Mouse (Mus musculus): ENCODE measurements around the gene Arvcf. TPM values are rescaled to one million over a fixed set of nuclear protein-coding genes. Genes with fewer than 3 reads are reported as not detected.

The Arvcf gene
- polyA plus RNA-seq, 1 experiment from 2014 or later, result 23.5 TPM

DNA sequence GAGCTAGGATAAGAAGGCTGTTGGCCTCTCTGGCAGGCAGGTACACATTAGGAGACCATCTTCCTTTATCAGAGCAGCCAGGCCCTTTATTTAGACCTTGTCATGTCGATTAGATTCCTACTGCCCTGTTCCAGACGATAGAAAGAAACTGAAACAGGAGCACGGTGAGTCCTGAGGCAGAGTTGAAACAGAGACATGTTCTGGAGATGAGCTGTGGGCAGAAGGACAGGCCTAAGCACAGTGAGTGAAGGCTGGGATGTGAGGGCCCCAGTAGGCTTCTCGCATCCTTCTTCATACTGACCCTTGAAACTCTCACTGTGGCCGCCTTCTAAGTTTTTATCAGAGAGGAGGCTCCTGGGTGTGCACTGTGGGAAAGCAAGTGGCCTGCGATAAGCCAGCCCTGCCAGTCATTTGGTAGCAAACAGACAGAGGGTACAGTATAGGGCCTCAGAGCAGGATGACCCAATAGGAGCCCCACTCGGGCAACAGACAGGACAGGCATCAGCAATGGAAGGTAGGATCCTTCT, 80.6 kb downstream of the Arvcf start:
- Histone ChIP-seq H3K9me3 (ENCODE audit: control insufficient read depth, low read length) (no peaks in the 10 kb centered on the region), H3K36me3 (ENCODE audit: control insufficient read depth, insufficient read depth, low read length) (no peaks in the 10 kb centered on the region), H3K9ac (ENCODE audit: low read depth, low read length) (no peak overlapping the region), H3K27me3 (replicated peaks; ENCODE audit: control insufficient read depth, insufficient read depth, low read length) (no peaks in the 10 kb centered on the region), H3K4me3 (ENCODE audit: low read depth, low read length) (no peak overlapping the region), H3K27ac (replicated peaks; ENCODE audit: low read depth, low read length) (no peak overlapping the region), H3K4me1 (ENCODE audit: control insufficient read depth, insufficient read depth, low read length) (peaks cover 21% of the 10 kb centered on the region), H3K4me2 (ENCODE audit: low read depth, low read length) (no peak overlapping the region)
- DNase-seq (ENCODE audit: low spot score) (no peak), ATAC-seq (ENCODE audit: low read depth) (no peak)
- WGBS, result 84% methylated on average over 7 of the region's 7 CpGs

DNA sequence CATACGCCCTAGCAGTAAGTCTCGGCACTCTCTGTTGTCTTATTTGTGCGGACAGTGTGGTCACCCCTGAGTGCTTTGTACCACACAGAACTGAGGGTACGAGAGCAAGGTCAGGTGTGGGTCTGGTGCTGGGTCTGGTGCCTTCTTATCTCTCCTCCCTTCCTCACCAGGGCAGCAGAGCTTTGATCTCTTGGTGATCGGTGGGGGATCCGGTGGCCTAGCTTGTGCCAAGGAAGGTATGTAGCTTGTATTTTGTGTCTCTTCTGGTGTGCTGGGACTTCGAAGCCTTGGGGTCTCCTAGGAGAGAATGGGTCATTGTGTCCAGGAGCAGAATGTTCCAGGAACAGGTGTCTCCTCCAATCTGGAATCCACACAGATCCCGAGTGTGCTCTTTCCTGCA, 81.7 kb downstream of the Arvcf start:
- H3K27ac ChIP-seq (replicated peaks; ENCODE audit: low read depth, low read length), result no peak overlapping the region
- peaks cover 10% of the 10 kb centered on the region for H3K4me1 ChIP-seq (ENCODE audit: control insufficient read depth, insufficient read depth, low read length)
- WGBS, result 88% methylated on average over 8 of the region's 8 CpGs
- H3K4me2 ChIP-seq (ENCODE audit: low read depth, low read length), result no peak overlapping the region
- H3K27me3 ChIP-seq (replicated peaks; ENCODE audit: control insufficient read depth, insufficient read depth, low read length), result no peaks in the 10 kb centered on the region
- H3K4me3 ChIP-seq (ENCODE audit: low read depth, low read length), result no peak overlapping the region
- DNase-seq (ENCODE audit: low spot score), result no peak
- no peaks in the 10 kb centered on the region for H3K9me3 ChIP-seq (ENCODE audit: control insufficient read depth, low read length)
- no peak overlapping the region for H3K9ac ChIP-seq (ENCODE audit: low read depth, low read length)
- H3K36me3 ChIP-seq (ENCODE audit: control insufficient read depth, insufficient read depth, low read length), result no peaks in the 10 kb centered on the region
- no peak for ATAC-seq (ENCODE audit: low read depth)

DNA sequence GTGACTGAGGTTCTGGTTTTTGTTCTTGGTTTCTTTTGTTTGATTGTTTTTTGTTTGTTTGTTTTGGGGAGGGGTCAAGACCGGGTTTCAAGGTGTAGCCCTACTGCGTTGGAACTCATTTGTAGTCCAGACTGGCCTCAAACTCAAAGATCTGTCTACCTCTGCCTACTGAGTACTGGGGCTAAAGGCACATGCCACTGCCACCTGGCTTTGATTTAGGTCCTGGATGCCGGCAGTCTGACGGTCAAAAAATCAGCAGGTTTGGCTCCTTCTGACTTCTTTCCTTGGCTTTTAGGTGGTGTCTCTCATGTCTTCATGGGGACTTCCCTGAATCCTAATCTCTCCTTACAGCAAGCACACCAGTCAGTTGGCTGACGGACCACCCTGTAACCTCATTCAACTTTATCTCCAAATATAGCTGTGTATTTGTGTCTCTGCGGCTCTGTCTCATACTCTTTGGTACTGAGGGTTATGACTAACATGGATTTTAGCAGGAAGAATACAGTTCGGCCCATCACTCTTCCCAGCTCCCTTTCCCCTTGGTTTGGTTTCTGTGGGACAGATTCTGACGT, 82.7 kb downstream of the Arvcf start:
- H3K4me3 ChIP-seq (ENCODE audit: low read depth, low read length), result no peak overlapping the region
- H3K27me3 ChIP-seq (replicated peaks; ENCODE audit: control insufficient read depth, insufficient read depth, low read length), result no peaks in the 10 kb centered on the region
- DNase-seq (ENCODE audit: low spot score), result no peak
- 60% methylated on average over 8 of the region's 8 CpGs for WGBS
- H3K4me1 ChIP-seq (ENCODE audit: control insufficient read depth, insufficient read depth, low read length), result peaks cover 5% of the 10 kb centered on the region
- 0 out of 2 replicates have a peak, but pooled peaks cover 4% of the 10 kb centered on the region for H3K9me3 ChIP-seq (ENCODE audit: control insufficient read depth, low read length)
- H3K9ac ChIP-seq (ENCODE audit: low read depth, low read length), result no peak overlapping the region
- H3K4me2 ChIP-seq (ENCODE audit: low read depth, low read length), result no peak overlapping the region
- no peak overlapping the region for H3K27ac ChIP-seq (replicated peaks; ENCODE audit: low read depth, low read length)
- ATAC-seq (ENCODE audit: low read depth), result no peak
- H3K36me3 ChIP-seq (ENCODE audit: control insufficient read depth, insufficient read depth, low read length), result no peaks in the 10 kb centered on the region

DNA sequence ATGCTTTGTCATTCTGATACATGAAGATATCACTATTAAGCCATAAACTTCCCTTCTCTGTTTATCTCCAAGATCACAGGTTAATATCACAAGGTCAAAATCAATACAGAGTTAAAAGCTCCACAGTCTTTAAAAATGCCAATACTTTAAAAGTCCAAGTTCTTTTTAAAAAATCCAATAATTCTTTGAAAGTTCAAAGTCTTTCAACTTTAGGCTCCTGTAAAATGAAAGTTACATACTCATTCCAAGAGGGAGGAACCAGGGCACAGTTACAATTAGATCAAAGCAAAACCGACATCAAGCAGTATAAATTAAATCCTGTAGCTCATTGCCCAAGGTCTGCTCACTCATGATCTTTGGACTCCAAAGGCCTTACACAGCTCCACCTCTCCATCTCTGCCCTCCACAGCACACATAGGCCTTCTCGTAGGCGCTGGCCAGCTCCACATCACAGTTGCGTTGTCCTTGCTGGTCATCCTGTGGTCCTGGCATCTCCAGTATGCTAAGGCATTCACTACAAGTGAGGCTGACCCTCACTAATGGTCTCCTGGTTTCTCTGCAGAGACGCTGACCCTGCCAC, 85.4 kb downstream of the Arvcf start:
- Histone ChIP-seq H3K36me3 (ENCODE audit: control insufficient read depth, insufficient read depth, low read length) (no peaks in the 10 kb centered on the region), H3K4me1 (ENCODE audit: control insufficient read depth, insufficient read depth, low read length) (no peaks in the 10 kb centered on the region), H3K27ac (replicated peaks; ENCODE audit: low read depth, low read length) (no peak overlapping the region), H3K4me3 (ENCODE audit: low read depth, low read length) (no peak overlapping the region), H3K4me2 (ENCODE audit: low read depth, low read length) (no peak overlapping the region), H3K9ac (ENCODE audit: low read depth, low read length) (no peak overlapping the region), H3K27me3 (replicated peaks; ENCODE audit: control insufficient read depth, insufficient read depth, low read length) (no peaks in the 10 kb centered on the region), H3K9me3 (ENCODE audit: control insufficient read depth, low read length) (0 out of 2 replicates have a peak, but pooled peaks cover 4% of the 10 kb centered on the region)
- DNase-seq (ENCODE audit: low spot score), result no peak
- no peak for ATAC-seq (ENCODE audit: low read depth)
- WGBS, result 94% methylated on average over 5 of the region's 5 CpGs

DNA sequence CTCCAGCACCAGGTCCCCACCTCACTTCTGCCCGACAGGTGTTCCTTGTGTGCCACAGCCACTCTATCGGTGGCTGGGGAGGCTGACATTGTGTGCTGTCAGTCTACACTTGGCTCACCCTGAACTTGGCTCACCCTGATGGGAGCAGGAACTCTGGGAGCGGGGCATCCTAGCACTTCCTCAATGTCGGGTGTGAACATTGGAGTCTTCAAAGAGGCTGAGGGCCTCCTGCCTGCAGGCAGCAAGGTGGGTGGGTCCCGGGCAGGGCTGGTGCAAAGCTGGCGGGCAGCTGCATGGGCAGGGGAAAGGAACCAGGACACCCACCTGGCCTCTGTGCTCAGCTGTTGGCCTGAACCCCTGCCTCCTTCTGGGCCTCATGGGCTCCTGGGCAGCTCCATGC, 88.1 kb downstream of the Arvcf start:
- DNase-seq (ENCODE audit: low spot score), result no peak
- no peak overlapping the region for H3K9ac ChIP-seq (ENCODE audit: low read depth, low read length)
- H3K4me3 ChIP-seq (ENCODE audit: low read depth, low read length), result no peak overlapping the region
- WGBS, result 83% methylated on average over 6 of the region's 6 CpGs
- ATAC-seq (ENCODE audit: low read depth), result no peak
- no peaks in the 10 kb centered on the region for H3K36me3 ChIP-seq (ENCODE audit: control insufficient read depth, insufficient read depth, low read length)
- H3K9me3 ChIP-seq (ENCODE audit: control insufficient read depth, low read length), result 0 out of 2 replicates have a peak, but pooled peaks cover 4% of the 10 kb centered on the region
- no peaks in the 10 kb centered on the region for H3K4me1 ChIP-seq (ENCODE audit: control insufficient read depth, insufficient read depth, low read length)
- H3K27ac ChIP-seq (replicated peaks; ENCODE audit: low read depth, low read length), result no peak overlapping the region
- H3K27me3 ChIP-seq (replicated peaks; ENCODE audit: control insufficient read depth, insufficient read depth, low read length), result no peaks in the 10 kb centered on the region
- H3K4me2 ChIP-seq (ENCODE audit: low read depth, low read length), result no peak overlapping the region

DNA sequence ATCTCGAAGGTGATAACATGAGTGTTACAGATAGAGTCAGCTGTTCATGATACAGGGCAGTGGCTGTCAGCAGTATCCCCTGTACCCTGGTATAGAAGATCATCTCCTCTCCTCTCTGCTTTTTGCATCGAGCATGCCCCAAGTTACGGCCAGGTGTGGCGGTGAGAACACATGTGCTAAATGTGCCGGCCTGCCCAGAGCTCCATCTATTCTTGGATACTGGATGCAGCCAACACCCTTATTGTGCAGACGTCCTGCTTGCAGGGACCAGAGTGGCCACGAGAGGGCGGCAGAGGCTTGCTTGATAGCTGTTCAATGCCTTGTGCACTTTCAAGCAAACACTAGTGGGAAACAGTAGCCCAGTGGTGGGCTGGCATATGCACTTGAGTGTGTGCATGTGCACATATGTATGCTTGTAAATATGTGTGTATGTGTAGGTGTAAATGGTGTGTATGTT, 95.4 kb downstream of the Arvcf start:
- no peak overlapping the region for H3K9ac ChIP-seq (ENCODE audit: low read depth, low read length)
- no peaks in the 10 kb centered on the region for H3K27me3 ChIP-seq (replicated peaks; ENCODE audit: control insufficient read depth, insufficient read depth, low read length)
- no peak overlapping the region for H3K4me2 ChIP-seq (ENCODE audit: low read depth, low read length)
- no peaks in the 10 kb centered on the region for H3K9me3 ChIP-seq (ENCODE audit: control insufficient read depth, low read length)
- no peaks in the 10 kb centered on the region for H3K4me1 ChIP-seq (ENCODE audit: control insufficient read depth, insufficient read depth, low read length)
- ATAC-seq (ENCODE audit: low read depth), result peak; percentile 92
- WGBS, result 24% methylated on average over 8 of the region's 8 CpGs
- no peak overlapping the region for H3K4me3 ChIP-seq (ENCODE audit: low read depth, low read length)
- no peak overlapping the region for H3K27ac ChIP-seq (replicated peaks; ENCODE audit: low read depth, low read length)
- peak; percentile 92 for DNase-seq (ENCODE audit: low spot score)
- H3K36me3 ChIP-seq (ENCODE audit: control insufficient read depth, insufficient read depth, low read length), result no peaks in the 10 kb centered on the region

DNA sequence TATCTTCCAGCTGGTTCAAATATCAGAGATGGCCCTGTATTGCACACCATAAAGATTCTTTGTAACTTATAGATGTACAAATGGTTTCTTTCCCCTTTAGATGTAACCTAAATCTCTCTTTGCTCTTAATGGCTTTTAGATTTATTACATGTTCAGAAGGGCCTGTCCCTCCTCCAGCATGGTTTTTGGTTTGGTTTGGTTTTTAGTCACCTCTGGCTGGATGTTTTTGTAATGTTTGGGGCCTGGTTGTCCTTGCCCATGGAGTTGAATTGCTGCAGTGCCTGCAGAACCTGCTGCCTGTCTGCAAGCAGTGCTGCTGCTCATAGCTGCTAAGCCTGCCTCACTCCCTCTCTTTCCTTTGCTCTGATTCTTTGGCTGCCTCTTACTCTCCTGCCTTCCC, 99.3 kb downstream of the Arvcf start:
- H3K27me3 ChIP-seq (replicated peaks; ENCODE audit: control insufficient read depth, insufficient read depth, low read length), result no peaks in the 10 kb centered on the region
- H3K9me3 ChIP-seq (ENCODE audit: control insufficient read depth, low read length), result no peaks in the 10 kb centered on the region
- no peak for ATAC-seq (ENCODE audit: low read depth)
- H3K27ac ChIP-seq (replicated peaks; ENCODE audit: low read depth, low read length), result no peak overlapping the region
- no peak overlapping the region for H3K4me3 ChIP-seq (ENCODE audit: low read depth, low read length)
- peaks cover 7% of the 10 kb centered on the region for H3K4me1 ChIP-seq (ENCODE audit: control insufficient read depth, insufficient read depth, low read length)
- no peak for DNase-seq (ENCODE audit: low spot score)
- no peak overlapping the region for H3K9ac ChIP-seq (ENCODE audit: low read depth, low read length)
- H3K36me3 ChIP-seq (ENCODE audit: control insufficient read depth, insufficient read depth, low read length), result no peaks in the 10 kb centered on the region
- no peak overlapping the region for H3K4me2 ChIP-seq (ENCODE audit: low read depth, low read length)

DNA sequence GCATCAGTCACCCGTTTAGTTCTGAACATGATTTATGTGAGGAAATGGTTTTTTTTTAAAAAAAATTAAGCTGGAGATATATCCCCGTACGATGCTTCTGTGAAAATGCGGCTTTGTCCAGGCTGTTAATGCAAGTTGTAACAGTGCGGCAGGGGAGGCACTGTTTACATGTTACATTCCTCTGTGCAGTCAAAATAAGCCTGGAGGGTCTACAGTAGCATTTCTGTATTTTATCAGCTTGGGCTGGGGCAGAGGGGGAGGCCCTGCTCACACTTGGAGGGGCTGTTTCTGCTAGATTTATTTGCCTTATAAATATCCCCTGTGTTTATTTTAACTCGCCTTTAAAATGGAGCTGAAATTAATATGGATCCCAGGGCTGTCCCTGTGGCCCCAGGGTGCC, 100.1 kb downstream of the Arvcf start:
- WGBS, result 43% methylated on average over 6 of the region's 6 CpGs
- H3K9ac ChIP-seq (ENCODE audit: low read depth, low read length), result no peak overlapping the region
- peak; percentile 61 for DNase-seq (ENCODE audit: low spot score)
- H3K36me3 ChIP-seq (ENCODE audit: control insufficient read depth, insufficient read depth, low read length), result no peaks in the 10 kb centered on the region
- 0 out of 2 replicates have a peak overlapping the region, but pooled peaks have one; percentile 16 for H3K27ac ChIP-seq (replicated peaks; ENCODE audit: low read depth, low read length)
- no peak overlapping the region for H3K4me2 ChIP-seq (ENCODE audit: low read depth, low read length)
- no peak overlapping the region for H3K4me3 ChIP-seq (ENCODE audit: low read depth, low read length)
- no peaks in the 10 kb centered on the region for H3K9me3 ChIP-seq (ENCODE audit: control insufficient read depth, low read length)
- H3K4me1 ChIP-seq (ENCODE audit: control insufficient read depth, insufficient read depth, low read length), result peaks cover 7% of the 10 kb centered on the region
- ATAC-seq (ENCODE audit: low read depth), result no peak
- no peaks in the 10 kb centered on the region for H3K27me3 ChIP-seq (replicated peaks; ENCODE audit: control insufficient read depth, insufficient read depth, low read length)

DNA sequence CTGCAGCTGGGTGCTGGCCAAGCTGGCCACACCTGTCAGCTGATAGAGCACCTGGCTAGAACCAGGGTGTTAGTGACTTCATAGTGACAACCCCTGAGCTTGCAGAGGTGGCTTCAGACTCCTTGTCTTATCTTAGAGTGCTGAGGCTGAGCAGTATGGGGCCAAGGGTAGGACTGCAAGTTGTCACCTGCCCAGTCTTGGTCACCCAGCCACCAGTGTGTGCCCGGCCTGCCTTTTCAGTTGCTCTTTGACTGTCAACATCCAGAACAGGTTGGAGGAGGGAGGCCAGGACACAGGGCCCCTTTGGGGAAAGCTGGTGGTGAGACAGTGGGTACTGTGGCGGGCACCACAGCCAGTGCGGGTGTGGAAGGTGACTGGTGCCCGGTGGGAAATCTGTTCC, 101.0 kb downstream of the Arvcf start:
- ATAC-seq (ENCODE audit: low read depth) (no peak), DNase-seq (ENCODE audit: low spot score) (no peak)
- H3K4me2 ChIP-seq (ENCODE audit: low read depth, low read length), result no peak overlapping the region
- no peaks in the 10 kb centered on the region for H3K9me3 ChIP-seq (ENCODE audit: control insufficient read depth, low read length)
- H3K4me1 ChIP-seq (ENCODE audit: control insufficient read depth, insufficient read depth, low read length), result peaks cover 7% of the 10 kb centered on the region
- no peak overlapping the region for H3K9ac ChIP-seq (ENCODE audit: low read depth, low read length)
- no peak overlapping the region for H3K27ac ChIP-seq (replicated peaks; ENCODE audit: low read depth, low read length)
- no peak overlapping the region for H3K4me3 ChIP-seq (ENCODE audit: low read depth, low read length)
- WGBS, result 90% methylated on average over 4 of the region's 4 CpGs
- no peaks in the 10 kb centered on the region for H3K27me3 ChIP-seq (replicated peaks; ENCODE audit: control insufficient read depth, insufficient read depth, low read length)
- H3K36me3 ChIP-seq (ENCODE audit: control insufficient read depth, insufficient read depth, low read length), result no peaks in the 10 kb centered on the region
